Mouse (Mus musculus) spleen, postnatal 14 days (tissue): ENCODE measurements around the gene D930048N14Rik.
"Not testable (repeated sequence)": the region's sequence is repeated elsewhere in the genome, so short reads cannot be mapped to it uniquely, and the experiment has no call there.

Experiments used
- DNase-seq, 2 experiments: peaks; one replicate each; pipeline ENCODE4 v3.0.0; 2021 to 2022; ENCODE audit warnings: low spot score in 2 of 2

D930048N14Rik gene

DNA sequence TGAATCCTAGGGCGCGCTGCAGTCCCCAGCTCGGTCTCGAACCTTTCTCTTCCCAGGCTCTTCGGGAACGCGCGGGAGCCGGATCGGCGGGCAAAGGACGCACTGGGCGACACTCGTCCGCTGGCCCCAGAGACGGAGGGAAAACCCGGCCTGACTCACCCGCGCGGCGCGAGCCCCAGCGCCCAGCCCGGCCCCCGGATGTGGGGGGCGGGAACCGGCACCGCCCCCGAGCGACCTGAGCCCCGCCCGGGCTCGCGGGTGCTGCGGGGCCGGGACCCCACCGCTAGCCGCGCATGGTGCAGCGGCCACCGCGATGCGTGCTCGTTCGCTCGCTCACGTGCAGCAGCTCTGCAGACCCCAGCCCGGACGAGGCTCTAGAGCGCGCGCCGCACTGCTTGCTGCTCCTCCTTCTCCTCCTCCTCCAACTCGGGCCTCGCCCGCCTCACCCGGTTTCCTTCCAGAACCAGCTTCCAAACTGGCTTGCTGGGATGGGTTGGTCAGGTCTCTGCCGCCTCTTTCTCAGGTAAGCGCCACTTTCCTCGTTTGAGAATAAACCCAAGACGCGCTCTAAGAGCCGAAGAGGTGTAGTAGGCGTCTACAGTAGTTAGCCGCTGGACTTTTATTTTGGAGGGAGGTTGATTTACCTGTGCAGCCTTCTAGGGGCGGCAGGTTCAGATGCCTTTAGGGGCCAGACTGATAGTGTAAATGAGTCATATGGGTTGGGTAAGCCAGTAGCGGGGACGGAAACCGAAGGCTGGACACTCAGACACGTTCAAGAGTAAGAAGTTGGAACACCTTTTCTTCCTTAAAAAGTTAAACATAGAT is at the start of gene D930048N14Rik, which contains the start of gene N4bp3:
Gene D930048N14Rik, plus strand, starts transcription at position 264 of the 825 bp plus-strand sequence.
Gene N4bp3, minus strand, starts transcription at position 152 of the 825 bp plus-strand sequence.
- DNase-seq, result peak; percentile 51 to 66

DNA sequence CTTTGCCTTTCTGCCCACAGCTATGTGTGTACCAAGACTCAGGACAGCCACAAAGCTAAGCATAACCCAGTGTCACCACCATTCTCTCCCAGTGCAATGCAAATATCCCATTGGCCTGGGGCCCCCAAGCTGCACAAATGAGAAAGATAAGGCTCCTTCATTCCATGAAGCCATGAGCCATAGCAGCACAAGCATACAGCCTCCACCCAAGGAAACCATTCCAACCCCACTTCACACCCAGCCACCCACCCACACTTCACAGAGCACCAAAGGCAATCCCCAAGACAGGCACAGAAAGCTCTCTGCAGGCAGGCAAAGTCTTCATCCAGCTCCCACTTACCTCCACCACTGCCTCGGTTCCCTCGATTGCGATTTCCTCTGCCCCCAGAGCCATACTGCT is 48.5 kb upstream of the D930048N14Rik start:
- no peak for DNase-seq

DNA sequence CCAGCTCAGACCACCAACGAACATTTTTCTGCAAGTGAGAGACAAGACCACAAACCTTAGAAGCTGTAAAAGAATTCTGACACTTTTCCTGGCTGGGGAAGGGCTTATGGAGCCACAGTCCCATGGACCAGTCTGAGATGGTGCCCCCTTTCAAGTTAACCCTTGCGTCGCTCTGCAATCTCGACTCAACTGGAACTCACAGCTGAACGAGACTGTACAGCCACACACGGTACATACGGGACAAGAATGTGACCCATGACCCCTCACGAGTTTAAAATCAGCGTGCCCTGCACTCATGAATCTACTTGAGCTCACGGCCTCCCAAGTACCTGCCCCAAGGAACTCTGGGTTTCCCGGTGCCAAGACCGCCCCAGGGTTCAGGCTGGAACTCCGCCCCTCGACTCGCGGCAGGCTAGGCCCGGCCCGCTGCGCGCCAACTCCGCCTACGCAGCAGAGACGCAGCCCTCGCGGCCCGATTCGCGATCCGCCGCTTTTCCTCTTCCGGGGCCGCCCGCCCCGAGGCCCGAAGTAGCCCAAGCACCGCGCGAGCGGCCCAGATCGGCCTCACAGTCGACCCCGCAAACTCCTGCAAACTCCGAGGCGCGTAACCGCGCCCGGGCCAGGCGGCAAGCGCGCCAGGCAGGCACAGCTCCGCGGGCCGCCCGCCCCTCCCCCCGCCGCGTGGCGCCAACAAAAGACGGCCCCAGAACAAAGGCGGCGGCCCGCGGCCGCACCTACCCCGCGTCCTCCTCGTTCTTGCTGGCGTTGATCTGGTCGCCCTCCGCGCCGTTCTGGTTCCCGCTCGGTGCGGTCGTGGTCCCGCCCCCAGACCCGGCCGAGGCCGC is 44.9 kb upstream of the D930048N14Rik start:
- DNase-seq, result peak; percentile 79 to 81

DNA sequence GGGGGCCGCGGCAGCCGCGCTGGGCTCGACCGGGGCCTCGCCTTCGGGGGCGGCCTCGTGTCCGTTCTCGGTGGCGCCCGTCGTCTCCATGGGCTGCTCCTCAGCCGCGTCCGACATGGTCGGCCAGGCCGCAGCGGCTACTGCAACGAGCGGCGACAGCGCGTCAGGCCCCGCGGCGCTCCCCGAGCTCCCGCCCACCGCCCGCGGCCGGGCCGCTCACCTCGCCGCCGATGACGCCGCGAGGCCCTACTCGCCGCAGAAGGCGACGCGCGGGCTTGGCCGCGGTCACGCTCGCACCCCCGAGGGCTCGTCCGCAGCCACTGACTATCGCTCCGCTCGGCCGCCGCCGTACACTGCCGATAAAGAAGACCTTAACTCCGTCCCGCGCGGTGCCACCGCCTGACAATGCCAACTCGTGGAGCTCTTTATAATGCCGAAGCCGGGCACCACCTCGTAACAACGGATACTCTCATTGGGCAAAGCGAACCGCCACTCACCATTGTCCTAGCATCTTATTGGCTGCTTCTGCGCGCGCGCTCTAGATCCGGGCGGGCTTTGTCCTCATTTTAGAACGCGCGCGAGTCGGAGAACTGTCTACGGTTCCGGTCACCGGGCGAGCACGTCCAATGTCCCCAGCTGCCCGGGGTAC is 44.2 kb upstream of the D930048N14Rik start, which contains the start of gene Hnrnpab:
Gene Hnrnpab, minus strand, starts transcription at position 401 of the 649 bp plus-strand sequence.
- DNase-seq, result peak; percentile 90 to 94

DNA sequence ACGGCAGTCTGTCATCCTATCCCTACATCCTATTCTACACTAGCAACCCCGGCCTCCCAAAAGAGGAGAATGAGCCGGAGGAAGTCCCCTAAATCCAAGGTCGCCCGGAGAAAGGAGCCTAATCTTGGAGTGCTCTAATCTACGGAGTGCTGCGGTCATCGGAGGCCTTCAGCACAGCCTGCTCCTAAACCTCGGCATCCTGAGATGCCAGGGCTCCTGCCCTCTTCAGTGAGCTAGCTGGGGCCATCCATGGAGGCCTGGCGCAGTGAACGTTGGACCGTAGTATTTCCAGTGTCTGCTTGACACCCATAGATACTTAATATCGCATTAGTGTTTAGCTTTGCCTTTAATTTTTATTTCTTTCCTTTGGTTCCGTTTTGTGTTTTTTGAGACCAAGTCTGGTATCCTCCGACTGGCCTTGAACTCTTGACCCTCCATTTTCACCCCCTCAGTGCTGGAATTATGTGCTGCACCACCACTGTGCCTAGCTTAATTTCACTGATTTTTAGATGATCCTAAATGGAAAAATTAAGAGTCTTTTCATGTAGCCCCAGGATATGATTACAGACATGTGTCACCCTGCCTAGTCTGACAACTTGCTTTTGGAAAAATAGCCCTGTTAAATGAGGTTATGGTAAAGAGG is 43.5 kb upstream of the D930048N14Rik start:
- no peak for DNase-seq

DNA sequence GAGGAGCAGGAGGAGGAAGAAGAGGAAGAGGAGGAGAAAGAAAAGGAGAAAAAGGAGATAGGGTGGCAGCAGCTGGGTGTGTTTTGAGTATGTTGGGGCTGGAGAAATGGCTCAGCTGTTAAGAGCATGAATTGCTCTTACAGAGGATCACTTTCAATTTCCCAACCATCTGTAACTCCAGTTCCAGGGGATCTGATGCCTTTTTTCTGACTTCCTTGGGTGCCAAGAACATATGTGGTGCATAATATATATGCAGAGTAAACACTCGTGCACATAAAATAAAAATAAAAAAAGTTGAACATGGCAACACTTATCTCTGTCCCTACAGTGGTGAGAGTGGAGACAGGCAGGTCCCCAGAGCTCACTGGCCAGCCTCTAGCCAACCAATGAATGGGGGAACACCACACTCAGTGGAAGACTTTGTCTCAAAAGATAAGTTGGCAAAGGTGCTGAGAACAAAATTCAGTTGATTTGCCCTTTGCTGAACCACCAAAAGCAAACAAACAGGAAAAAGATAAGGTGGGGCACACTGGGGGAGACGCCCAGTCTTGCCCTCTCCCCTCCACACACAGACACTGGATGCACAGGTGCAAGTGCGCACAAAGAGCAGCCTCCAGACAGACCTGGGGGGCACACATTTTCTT is 41.4 kb upstream of the D930048N14Rik start:
- no peak for DNase-seq

DNA sequence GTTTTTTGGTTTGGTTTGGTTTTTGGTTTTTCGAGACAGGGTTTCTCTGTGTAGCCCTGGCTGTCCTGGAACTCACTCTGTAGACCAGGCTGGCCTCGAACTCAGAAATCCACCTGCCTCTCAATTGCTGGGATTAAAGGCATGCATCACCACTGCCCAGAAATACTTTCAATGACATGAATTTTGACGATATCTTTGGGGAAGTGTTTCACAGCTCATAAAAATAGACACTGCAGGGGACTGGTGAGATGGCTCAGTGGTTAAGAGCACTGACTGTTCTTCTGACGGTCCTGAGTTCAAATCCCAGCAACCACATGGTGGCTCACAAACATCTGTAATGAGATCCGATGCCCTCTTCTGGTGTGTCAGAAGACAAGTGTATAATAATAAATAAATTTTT is 40.8 kb upstream of the D930048N14Rik start:
- DNase-seq, result not testable (repeated sequence)

DNA sequence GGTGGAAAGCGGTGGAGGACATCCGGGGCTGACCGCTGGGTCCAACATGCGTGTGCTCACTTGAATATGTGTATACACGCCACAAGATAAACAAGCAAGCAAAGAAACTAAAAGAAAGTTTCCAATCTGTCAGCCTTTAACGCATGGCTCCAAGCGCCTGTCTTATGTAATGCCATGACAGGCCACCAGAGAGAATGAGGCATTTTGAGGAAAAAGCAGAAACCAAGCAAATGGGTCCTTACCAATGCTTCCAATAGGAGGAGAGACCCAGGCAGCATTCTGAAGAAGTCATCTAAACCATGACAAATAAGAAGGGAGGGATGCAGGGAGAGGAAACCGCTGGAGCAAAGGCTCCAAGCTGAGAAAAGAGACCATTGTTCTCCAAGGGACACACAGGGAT is 36.5 kb upstream of the D930048N14Rik start:
- no peak for DNase-seq

DNA sequence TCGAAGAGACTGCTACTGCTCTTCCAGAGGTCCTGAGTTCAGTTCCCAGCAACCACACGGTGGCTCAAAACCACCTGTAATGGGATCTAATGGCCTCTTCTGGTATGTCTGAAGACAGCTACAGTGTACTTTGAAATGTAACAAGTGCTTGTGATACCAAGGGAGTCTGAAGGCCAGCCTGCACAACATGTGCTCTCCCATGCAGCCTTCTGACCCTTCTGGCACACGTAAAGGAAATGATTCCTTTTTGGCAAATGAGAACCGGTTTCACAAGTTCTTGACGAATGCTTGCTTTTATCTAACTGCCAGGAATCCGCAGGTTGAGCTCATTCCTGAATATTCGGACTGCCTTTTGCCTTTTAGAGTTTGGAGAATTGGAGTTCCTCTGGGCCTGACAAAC is 35.6 kb upstream of the D930048N14Rik start:
- DNase-seq, result no peak

DNA sequence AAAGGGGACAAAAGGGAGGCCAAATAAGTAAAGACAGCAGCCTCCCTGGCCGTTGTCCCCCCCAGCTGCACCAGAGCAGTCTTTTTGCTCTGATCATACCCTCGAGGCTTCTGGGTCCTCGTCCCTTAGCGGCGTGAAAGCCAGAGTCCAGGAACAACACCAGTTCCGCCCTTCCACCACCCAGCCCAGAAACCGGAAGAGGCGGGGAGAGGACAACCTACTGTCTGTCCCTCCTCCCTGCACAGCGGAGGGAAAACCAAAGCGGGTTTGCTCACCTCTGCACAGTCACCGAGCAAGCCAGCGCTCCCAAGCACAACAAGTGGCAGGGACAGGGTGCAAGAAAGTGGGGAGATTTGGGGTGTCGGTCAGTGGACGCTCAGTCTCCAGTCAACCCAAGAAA is 35.2 kb upstream of the D930048N14Rik start:
- DNase-seq, result peak; percentile 51 to 58

DNA sequence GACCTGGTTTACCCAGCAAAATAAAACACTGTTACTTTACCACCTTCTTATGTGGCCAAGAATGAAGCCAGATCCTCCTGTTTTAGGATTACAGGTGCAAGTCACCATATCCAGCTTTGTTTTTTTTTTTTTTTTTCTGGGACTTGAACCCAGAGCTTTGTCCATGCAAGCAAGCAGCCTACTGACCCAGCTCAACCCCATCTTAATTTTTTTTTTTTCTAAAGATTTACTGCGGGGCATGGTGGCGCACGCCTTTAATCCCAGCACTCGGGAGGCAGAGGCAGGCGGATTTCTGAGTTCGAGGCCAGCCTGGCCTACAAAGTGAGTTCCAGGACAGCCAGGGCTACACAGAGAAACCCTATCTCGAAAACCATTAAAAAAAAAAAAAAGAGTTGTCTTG is 34.6 kb upstream of the D930048N14Rik start:
- DNase-seq, result not testable (repeated sequence)

DNA sequence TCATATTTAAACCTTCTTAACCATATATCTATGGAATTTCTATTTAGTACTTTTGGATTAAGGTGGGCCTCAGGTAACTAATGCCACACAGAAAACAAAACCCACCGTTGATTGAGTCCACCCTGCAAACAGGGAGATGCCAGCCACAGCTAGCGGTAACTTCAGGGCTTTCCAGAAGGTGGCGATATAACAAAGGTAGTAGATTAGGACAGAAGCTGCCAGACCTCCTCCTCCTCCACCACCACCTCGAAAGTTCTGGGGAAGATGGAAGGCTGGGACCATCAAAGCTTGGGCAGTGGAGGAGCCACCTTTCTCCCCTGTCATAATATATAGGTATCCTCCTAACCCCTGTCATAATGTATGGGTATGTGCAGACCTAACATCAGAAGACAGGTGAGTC is 33.1 kb upstream of the D930048N14Rik start:
- peak; percentile 33 to 69 for DNase-seq

DNA sequence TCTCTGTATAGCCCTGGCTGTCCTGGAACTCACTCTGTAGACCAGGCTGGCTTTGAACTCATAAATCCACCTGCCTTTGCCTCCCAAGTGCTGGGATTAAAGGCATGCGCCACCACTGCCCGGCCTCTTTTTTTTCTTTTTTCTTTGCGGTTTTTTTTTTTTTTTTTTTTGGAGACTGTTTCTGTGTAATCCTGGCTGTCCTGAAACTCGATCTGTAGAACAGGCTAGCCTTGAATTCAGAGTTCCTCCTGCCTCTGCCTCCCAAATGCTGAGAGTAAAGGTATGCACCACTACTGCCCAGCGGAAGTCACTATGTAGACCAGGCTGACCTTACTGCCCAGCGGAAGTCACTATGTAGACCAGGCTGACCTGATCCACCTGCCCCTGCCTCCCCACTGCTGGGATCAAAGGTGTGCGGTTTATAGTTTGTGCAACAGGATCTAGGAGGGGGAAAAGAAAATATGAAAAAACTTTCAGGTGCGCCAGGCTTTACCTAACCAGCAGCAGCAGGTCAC is 31.8 kb upstream of the D930048N14Rik start:
- no peak for DNase-seq

DNA sequence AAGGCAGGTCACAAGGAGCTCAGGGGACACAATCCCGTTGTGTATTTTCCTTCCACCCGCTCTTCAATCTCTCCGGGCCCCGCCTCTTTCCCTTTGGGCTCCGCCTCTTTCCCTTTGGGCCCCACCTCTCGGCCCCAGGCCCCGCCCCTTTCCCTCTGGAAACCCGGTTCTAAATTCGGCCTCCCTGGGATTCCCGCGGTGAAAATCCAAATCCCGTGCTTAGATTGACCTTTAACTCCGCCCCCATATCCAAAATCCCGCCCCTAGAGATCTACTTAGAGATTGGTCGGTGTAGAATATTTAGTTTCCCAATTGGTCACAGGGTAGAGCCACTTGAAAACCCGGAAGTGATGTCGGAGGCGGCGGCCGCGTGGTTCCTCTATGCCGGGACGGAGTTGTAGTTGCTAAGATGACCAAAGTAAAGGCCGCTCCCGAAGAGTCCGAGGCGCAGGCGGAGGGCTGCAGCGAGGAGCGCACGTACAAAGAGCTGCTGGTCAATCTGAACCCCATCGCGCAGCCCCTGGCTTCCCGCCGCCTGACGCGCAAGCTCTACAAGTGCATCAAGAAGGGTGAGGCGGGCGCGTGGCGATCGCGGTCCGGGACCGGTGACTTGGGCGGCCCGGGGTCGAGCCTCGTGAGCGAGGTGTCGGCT is 31.2 kb upstream of the D930048N14Rik start, which contains the start of gene Nhp2:
Gene Nhp2, plus strand, starts transcription at position 327 of the 652 bp plus-strand sequence.
- DNase-seq, result peak; percentile 75 to 82

DNA sequence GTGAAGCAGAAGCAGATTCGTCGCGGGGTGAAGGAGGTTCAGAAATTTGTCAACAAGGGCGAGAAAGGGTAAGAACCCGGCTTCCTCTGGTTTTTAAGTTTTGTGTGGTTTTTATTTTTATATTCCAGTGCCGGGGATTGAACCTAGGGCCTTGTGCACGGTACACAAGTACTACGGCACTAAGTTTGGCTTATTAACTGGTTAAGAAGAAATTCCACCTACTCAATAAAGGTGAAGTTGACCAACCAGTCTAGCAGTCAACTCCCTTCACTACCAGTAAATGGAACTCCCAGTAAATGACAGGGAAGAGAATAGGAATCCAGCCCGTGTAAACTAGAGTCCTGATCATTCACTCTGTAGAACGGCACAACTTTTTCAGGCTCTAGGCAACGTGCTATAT is 30.7 kb upstream of the D930048N14Rik start:
- DNase-seq, result no peak

DNA sequence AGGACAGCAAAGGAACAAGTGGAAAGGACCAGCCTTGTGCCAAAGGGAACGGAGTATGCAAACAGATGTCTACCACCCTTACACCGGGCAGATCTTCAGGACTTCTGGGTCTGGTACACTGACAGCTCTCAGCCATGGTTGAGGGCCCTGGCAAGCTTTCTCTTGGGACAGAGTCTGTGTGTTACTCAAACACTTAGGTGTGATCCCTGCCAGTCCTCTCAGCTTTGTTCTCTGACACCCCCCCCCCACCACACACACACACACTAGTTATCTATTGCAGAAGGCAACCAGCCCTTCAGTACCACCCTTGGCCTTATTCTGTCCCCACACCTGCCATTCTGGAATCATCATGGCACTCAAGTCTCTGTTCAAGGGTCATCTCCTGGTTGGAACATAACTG is 29.0 kb upstream of the D930048N14Rik start:
- no peak for DNase-seq

DNA sequence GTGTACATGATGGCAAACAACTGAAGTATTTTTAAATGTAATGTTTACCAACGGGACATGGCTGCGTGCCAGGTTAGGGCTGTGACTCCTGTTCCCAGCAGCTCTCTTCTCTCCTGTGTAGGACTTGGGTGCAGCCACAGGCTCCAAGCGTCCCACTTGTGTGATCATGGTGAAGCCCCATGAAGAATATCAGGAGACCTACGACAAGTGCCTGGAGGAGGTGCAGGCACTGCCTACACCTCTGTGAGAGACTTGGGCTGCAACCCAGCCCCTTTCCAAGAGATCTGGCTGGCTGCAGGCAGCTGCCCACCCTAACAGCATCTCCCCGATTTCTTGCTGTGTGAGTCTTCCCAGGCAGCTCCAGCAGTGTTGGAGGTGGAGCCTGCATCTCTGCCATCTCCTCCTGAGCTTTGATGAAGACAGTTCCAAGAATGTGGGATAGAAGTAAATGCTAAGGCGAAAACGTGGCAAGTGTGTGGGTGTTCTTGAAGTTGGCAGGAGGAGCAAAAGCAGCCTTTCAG is 27.7 kb upstream of the D930048N14Rik start:
- no peak for DNase-seq

DNA sequence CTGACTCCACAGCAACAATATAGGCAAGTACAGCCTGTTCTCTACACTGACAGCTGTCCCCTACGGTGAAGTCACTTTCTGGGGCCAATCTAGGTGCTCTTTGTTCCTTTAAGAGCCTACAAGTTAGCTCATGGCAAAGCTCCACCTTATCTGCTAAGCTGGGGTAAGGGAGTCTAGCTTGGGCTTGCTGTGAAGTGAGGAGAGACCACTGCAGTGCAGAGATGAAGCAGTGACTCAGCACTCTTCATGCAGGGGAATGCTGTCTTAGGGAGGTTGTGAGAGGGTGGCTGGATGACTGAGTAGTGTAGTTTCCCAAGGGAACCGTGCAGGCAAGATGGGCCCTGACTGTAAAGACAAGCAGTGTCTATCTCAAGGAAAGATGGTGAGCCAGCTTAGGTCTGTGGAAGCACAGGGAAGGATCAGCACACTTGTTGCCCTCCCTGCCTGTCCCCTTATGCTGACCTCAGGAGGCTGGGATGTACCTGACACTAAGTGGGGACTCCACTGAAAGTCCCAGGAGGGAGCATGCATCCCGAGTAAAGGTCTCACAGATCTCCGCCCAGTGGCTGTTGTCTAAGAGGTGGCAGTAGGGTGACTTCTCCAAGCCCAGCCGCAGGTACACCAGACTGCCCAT is 25.4 kb upstream of the D930048N14Rik start:
- DNase-seq, result no peak

DNA sequence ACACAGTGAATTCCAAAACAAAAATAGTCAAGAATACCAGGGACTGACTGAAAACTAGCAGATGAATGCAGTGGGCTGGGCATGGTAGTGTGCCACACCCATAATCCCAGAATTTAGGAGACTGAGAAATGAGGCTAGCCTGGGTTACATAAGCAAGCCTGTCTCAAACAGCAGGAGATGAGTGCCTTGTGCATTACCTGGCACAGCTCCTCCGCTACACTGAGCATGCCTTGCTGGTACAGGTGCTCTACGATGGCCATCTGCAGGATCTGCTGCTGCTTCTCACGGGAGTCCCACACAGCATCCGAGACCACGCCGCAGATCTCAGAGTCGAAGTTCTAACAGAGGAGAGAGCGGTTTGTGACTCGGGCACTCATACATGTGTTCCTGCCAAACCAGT is 23.3 kb upstream of the D930048N14Rik start:
- no peak for DNase-seq
